Mouse (Mus musculus) hindbrain, embryonic 14.5 days (tissue): Measurements from ENCODE around the gene Znrf2. TPM values are rescaled to one million over a fixed set of nuclear protein-coding genes. Genes with fewer than 3 reads are reported as not detected.

Experiments
- ATAC-seq: fragments of 200-750 bp; cut with Nextera tagmentation; 2 replicates; pipeline ENCODE4 v1.8.0; 2017; ENCODE audit warnings: moderate number of reproducible peaks, mild to moderate bottlenecking, moderate TSS enrichment, moderate library complexity; ENCODE audit not compliant: low FRiP score
- DNase-seq: peaks from one replicate; pipeline ENCODE4 v3.0.0-alpha.2; 2015; ENCODE audit warnings: low spot score
- H3K27ac ChIP-seq: fragments of 300-500 bp; sonication (generic); 2 replicates; pipeline ENCODE4 v1.5.1; 2014; ENCODE audit warnings: mild to moderate bottlenecking, moderate library complexity
- H3K27me3 ChIP-seq: fragments of 300-500 bp; sonication (generic); 2 replicates; pipeline ENCODE4 v1.6.1; 2014; ENCODE audit warnings: mild to moderate bottlenecking, low read length, mixed read lengths; ENCODE audit not compliant: control insufficient read depth, insufficient read depth
- H3K36me3 ChIP-seq: fragments of 300-500 bp; sonication (generic); replicated peaks from 2 replicates; pipeline ENCODE4 v1.6.1; 2014; ENCODE audit not compliant: control insufficient read depth, insufficient read depth
- H3K4me1 ChIP-seq: fragments of 300-500 bp; sonication (generic); replicated peaks from 2 replicates; pipeline ENCODE4 v1.6.1; 2014; ENCODE audit warnings: antibody characterized with exemption, low read length, mixed read lengths; ENCODE audit not compliant: control insufficient read depth, insufficient read depth
- H3K4me2 ChIP-seq: fragments of 300-500 bp; sonication (generic); replicated peaks from 2 replicates; pipeline ENCODE4 v1.6.1; 2014; ENCODE audit warnings: mild to moderate bottlenecking, moderate library complexity
- H3K4me3 ChIP-seq: fragments of 300-500 bp; sonication (generic); replicated peaks from 2 replicates; pipeline ENCODE4 v1.5.1; 2014; ENCODE audit warnings: mild to moderate bottlenecking, low read length
- H3K9ac ChIP-seq: fragments of 300-500 bp; sonication (generic); 2 replicates; pipeline ENCODE4 v1.6.1; 2014
- H3K9me3 ChIP-seq: fragments of 300-500 bp; sonication (generic); 2 replicates; pipeline ENCODE4 v1.6.1; 2016; ENCODE audit warnings: low read length; ENCODE audit not compliant: control insufficient read depth
- WGBS: fragments of 180-500 bp; shearing (Covaris S2); extraction: QIAGEN DNeasy Blood & Tissue Kit; methylation state at CpG from one replicate; pipeline ENCODE4 v1.1.7; 2014; 5-methylcytosine and 5-hydroxymethylcytosine counted together
- polyA plus RNA-seq: library from polyadenylated mRNA; unstranded; fragments of >200 nt; fragmentation: Nextera tagmentation; extraction: Ambion mirVana; gene quantifications from 2 replicates; pipeline ENCODE4 v1.2.1, GENCODE M21; 2014

Znrf2 gene
- 6.1 and 7.7 TPM in 2 replicates for polyA plus RNA-seq

- Histone ChIP-seq H3K4me1 (peaks cover 24% of the 10 kb centered on the region), H3K9me3 (no peaks in the 10 kb centered on the region), H3K27me3 (no peaks in the 10 kb centered on the region), H3K36me3 (no peaks in the 10 kb centered on the region), H3K4me3 (peak within 1 kb of the TSS; percentile 67), H3K9ac (peak within 1 kb of the TSS; percentile 85), H3K27ac (peak within 1 kb of the TSS; percentile 96), H3K4me2 (peak within 1 kb of the TSS; percentile 58)
- DNase-seq (peak; percentile 94), ATAC-seq (peak; percentile 98)
- 0% methylated on average over 69 of the region's 88 CpGs for WGBS
Observed at GRCm38 (mm10) chr6:54816388-54817065, at the start of gene Znrf2. Gene Znrf2 (plus strand): TSS chr6:54816916.

- no peak for DNase-seq
- H3K27me3 ChIP-seq = no peaks in the 10 kb centered on the region; the same call in 1 of the 2 replicates
- H3K4me2 ChIP-seq = no peak overlapping the region
- no peak overlapping the region for H3K27ac ChIP-seq
- no peaks in the 10 kb centered on the region for H3K9me3 ChIP-seq
- H3K9ac ChIP-seq = no peak overlapping the region
- H3K4me1 ChIP-seq = no peaks in the 10 kb centered on the region
- no peaks in the 10 kb centered on the region for H3K36me3 ChIP-seq
- no peak for ATAC-seq
- WGBS = 55% methylated on average over 4 of the region's 4 CpGs
- H3K4me3 ChIP-seq = no peak overlapping the region
Observed at GRCm38 (mm10) chr6:54767746-54768145, 49.0 kb upstream of the Znrf2 start.

GRCm38 (mm10) chr6:54770766-54771165 lies 46.0 kb upstream of the Znrf2 start:
- Histone ChIP-seq H3K4me1 (no peaks in the 10 kb centered on the region), H3K4me2 (no peak overlapping the region), H3K4me3 (no peak overlapping the region), H3K27me3 (no peaks in the 10 kb centered on the region; the same call in 1 of the 2 replicates), H3K27ac (no peak overlapping the region), H3K9ac (no peak overlapping the region), H3K9me3 (no peaks in the 10 kb centered on the region), H3K36me3 (no peaks in the 10 kb centered on the region)
- ATAC-seq (no peak), DNase-seq (no peak)
- 72% methylated on average over 4 of the region's 4 CpGs for WGBS

- ATAC-seq = no peak
- no peak for DNase-seq
- Histone ChIP-seq H3K36me3 (no peaks in the 10 kb centered on the region), H3K4me1 (no peaks in the 10 kb centered on the region), H3K9me3 (no peaks in the 10 kb centered on the region), H3K4me3 (no peak overlapping the region), H3K9ac (no peak overlapping the region), H3K27me3 (no peaks in the 10 kb centered on the region; the same call in 1 of the 2 replicates), H3K4me2 (no peak overlapping the region), H3K27ac (no peak overlapping the region)
- 64% methylated on average over 8 of the region's 8 CpGs for WGBS
Observed at GRCm38 (mm10) chr6:54771171-54771570, 45.5 kb upstream of the Znrf2 start.

- WGBS = 96% methylated on average over 5 of the region's 5 CpGs
- Histone ChIP-seq H3K4me2 (no peak overlapping the region), H3K9ac (no peak overlapping the region), H3K9me3 (no peaks in the 10 kb centered on the region), H3K27ac (no peak overlapping the region), H3K4me3 (no peak overlapping the region), H3K4me1 (no peaks in the 10 kb centered on the region), H3K27me3 (no peaks in the 10 kb centered on the region; the same call in 1 of the 2 replicates), H3K36me3 (no peaks in the 10 kb centered on the region)
- ATAC-seq (no peak), DNase-seq (no peak)
Observed at GRCm38 (mm10) chr6:54772078-54772477, 44.6 kb upstream of the Znrf2 start.

GRCm38 (mm10) chr6:54775739-54776138 lies 41.0 kb upstream of the Znrf2 start:
- ATAC-seq = no peak
- H3K4me3 ChIP-seq = no peak overlapping the region

GRCm38 (mm10) chr6:54777661-54778060 lies 39.1 kb upstream of the Znrf2 start:
- WGBS = 41% methylated on average over 8 of the region's 8 CpGs
- peak overlapping the region; percentile 6; the same call in 1 of the 2 replicates for H3K4me2 ChIP-seq
- no peaks in the 10 kb centered on the region for H3K9me3 ChIP-seq
- ATAC-seq (no peak), DNase-seq (no peak)
- no peak overlapping the region for H3K4me3 ChIP-seq
- H3K4me1 ChIP-seq = no peaks in the 10 kb centered on the region; the same call in 1 of the 2 replicates
- H3K9ac ChIP-seq = peak overlapping the region; percentile 44; the same call in 1 of the 2 replicates
- H3K27me3 ChIP-seq = no peaks in the 10 kb centered on the region
- no peaks in the 10 kb centered on the region for H3K36me3 ChIP-seq
- H3K27ac ChIP-seq = peak overlapping the region; percentile 66

More at GRCm38 (mm10) chr6:54775739-54776138, 41.0 kb upstream of the Znrf2 start:
- H3K9me3 ChIP-seq = no peaks in the 10 kb centered on the region
- no peaks in the 10 kb centered on the region for H3K27me3 ChIP-seq
- H3K27ac ChIP-seq = no peak overlapping the region
- DNase-seq = no peak
- no peak overlapping the region for H3K4me2 ChIP-seq
- H3K36me3 ChIP-seq = no peaks in the 10 kb centered on the region
- no peak overlapping the region for H3K9ac ChIP-seq
- no peaks in the 10 kb centered on the region; the same call in 1 of the 2 replicates for H3K4me1 ChIP-seq

GRCm38 (mm10) chr6:54779968-54780367 lies 36.7 kb upstream of the Znrf2 start:
- no peaks in the 10 kb centered on the region for H3K36me3 ChIP-seq
- H3K9me3 ChIP-seq = no peaks in the 10 kb centered on the region
- WGBS = 81% methylated on average over 5 of the region's 5 CpGs
- H3K27ac ChIP-seq = no peak overlapping the region
- H3K27me3 ChIP-seq = no peaks in the 10 kb centered on the region
- H3K4me2 ChIP-seq = no peak overlapping the region
- DNase-seq (no peak), ATAC-seq (no peak)
- H3K9ac ChIP-seq = no peak overlapping the region
- no peaks in the 10 kb centered on the region; the same call in 1 of the 2 replicates for H3K4me1 ChIP-seq
- H3K4me3 ChIP-seq = no peak overlapping the region

GRCm38 (mm10) chr6:54780569-54781304 lies 36.0 kb upstream of the Znrf2 start:
- Histone ChIP-seq H3K27me3 (no peaks in the 10 kb centered on the region), H3K4me1 (no peaks in the 10 kb centered on the region; the same call in 1 of the 2 replicates), H3K9me3 (no peaks in the 10 kb centered on the region), H3K36me3 (no peaks in the 10 kb centered on the region), H3K4me3 (no peak overlapping the region), H3K27ac (no peak overlapping the region), H3K4me2 (no peak overlapping the region), H3K9ac (no peak overlapping the region)
- ATAC-seq (no peak), DNase-seq (no peak)
- 83% methylated on average over 5 of the region's 5 CpGs for WGBS
